Mouse (Mus musculus) lung, adult 2 months (tissue): ENCODE results near the gene Kdsr. TPM values are rescaled to one million over a fixed set of nuclear protein-coding genes. Genes with fewer than 3 reads are reported as not detected.

Source experiments
- DNase-seq: peaks from one replicate; pipeline ENCODE4 v3.0.0; 2022
- H3K4me1 ChIP-seq: fragments of 200-500 bp; 2 replicates; pipeline ENCODE4 v1.6.1; 2011; ENCODE audit warnings: low read length; ENCODE audit not compliant: control insufficient read depth, insufficient read depth
- H3K4me3 ChIP-seq: fragments of 200-500 bp; replicated peaks from 2 replicates; pipeline ENCODE3; 2011; ENCODE audit warnings: low read depth, mild to moderate bottlenecking, control low read depth, low read length; ENCODE audit errors: extremely low read depth
- CTCF ChIP-seq: fragments of 200-500 bp; IDR thresholded peaks from 2 replicates; pipeline ENCODE4 v1.5.1; 2011; ENCODE audit warnings: mild to moderate bottlenecking, low read length, control low read depth; ENCODE audit not compliant: insufficient read depth
- POLR2A ChIP-seq: fragments of 200-500 bp; IDR thresholded peaks from 2 replicates; pipeline ENCODE4 v1.6.1; 2011; ENCODE audit warnings: low read depth, mild to moderate bottlenecking, control low read depth, low read length, borderline replicate concordance; ENCODE audit errors: extremely low read depth
- WGBS: fragments of 180-500 bp; shearing (Covaris S2); methylation state at CpG from one replicate; pipeline ENCODE4 v1.1.7; 2018; 5-methylcytosine and 5-hydroxymethylcytosine counted together
- polyA plus RNA-seq: library from polyadenylated mRNA; depleted of rRNA; stranded (reverse); fragments of >200 nt; gene quantifications from 2 replicates; pipeline ENCODE4 v1.2.3, GENCODE M21; 2012; rRNA removed

Gene Kdsr
- 10.0 and 23.5 TPM in 2 replicates for polyA plus RNA-seq

DNA sequence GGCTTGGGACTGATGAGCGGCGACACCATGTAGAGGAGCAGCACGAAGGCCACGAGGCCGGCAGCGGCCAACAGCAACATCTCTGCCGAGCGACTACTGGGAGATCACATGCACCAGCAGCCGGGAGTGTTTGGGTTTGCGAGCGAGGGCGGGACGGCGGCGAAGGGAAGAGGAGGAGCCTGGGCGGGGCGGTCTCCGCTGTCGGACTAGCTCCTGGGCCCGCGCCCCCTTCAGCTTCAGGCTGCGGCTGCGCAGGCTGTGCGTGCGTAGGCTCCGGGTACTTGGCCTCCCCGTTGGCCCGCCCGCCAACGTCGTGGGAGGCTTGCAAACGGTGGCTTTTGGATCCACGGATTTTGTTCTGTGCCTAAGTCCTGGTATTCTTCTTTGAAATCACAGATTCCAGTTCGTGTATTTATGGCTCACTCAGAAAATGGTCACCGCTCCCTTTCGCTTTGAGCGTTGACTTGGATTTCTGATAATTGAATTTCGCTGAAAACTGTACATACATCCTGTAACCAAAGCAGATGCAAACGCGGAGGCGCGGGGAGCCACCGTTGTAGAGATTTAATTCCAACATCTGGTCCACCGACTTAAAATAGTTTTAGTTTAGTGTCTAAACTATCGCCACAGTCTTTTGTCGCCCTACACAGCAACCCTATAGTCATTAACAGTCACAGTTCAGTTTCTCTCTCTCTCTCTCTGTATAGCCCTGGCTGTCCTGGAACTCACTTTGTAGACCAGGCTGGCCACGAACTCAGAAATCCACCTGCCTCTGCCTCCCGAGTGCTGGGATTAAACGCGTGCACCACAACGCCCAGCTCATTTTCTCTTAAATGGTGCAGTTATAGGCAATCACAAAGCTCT, at the start of gene Kdsr:
Gene Kdsr, minus strand, starts transcription at position 156 of the 864 bp plus-strand sequence.
- WGBS: under 1% methylated on average over 51 of the region's 51 CpGs
- peaks cover 6% of the 10 kb centered on the region for H3K4me1 ChIP-seq
- TF ChIP-seq CTCF (no peak), POLR2A (peak; percentile 97)
- peak within 1 kb of the TSS; percentile 86 for H3K4me3 ChIP-seq
- DNase-seq: peak; percentile 93

DNA sequence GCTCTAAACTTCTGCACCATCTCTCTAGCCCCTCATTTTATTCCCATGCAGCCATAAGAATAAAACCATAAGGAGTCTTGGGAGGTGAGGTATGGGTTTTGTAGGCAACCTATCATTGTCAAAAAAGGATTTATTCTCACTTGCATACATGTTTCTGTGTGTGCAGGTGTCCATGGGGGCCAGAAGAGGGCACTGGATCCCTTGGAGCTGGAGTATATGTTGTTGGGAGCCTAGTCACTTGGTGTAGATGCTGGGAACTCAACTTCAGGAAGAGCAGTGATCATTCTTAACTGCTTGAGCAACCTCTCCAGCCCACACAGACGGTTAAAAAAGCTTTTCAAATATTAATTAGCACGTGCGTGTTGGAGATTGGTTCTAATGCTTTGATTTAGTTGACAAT, 40.4 kb upstream of the Kdsr start:
- 83% methylated on average over 3 of the region's 3 CpGs for WGBS

DNA sequence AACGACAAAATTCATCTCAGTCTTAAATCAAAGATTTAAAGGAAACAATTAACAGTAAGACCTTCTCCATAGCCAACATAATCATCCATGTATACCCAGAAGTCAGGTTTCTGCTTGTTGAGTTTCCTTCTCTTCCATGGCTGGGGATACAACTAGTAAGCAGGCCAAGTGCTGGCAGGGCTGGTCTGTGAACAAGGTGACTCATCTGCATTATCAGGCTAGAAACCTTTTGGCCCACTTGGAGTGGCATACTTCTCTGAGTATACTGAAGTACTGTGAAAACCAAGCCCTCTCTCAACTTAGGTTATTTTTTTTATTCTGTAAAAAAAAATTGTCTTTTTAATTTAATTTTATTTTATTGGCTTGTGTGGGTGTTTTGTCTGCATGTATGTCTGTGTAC, 39.9 kb upstream of the Kdsr start:
- no peak for DNase-seq
- TF ChIP-seq CTCF: no peak
- TF ChIP-seq POLR2A: no peak
- 53% methylated on average over 1 of the region's 1 CpGs for WGBS
- peaks cover 5% of the 10 kb centered on the region for H3K4me1 ChIP-seq
- no peak overlapping the region for H3K4me3 ChIP-seq

More for the DNA sequence above, 40.4 kb upstream of the Kdsr start:
- Histone ChIP-seq H3K4me1 (peaks cover 5% of the 10 kb centered on the region), H3K4me3 (no peak overlapping the region)
- DNase-seq: no peak
- TF ChIP-seq POLR2A (no peak), CTCF (no peak)

DNA sequence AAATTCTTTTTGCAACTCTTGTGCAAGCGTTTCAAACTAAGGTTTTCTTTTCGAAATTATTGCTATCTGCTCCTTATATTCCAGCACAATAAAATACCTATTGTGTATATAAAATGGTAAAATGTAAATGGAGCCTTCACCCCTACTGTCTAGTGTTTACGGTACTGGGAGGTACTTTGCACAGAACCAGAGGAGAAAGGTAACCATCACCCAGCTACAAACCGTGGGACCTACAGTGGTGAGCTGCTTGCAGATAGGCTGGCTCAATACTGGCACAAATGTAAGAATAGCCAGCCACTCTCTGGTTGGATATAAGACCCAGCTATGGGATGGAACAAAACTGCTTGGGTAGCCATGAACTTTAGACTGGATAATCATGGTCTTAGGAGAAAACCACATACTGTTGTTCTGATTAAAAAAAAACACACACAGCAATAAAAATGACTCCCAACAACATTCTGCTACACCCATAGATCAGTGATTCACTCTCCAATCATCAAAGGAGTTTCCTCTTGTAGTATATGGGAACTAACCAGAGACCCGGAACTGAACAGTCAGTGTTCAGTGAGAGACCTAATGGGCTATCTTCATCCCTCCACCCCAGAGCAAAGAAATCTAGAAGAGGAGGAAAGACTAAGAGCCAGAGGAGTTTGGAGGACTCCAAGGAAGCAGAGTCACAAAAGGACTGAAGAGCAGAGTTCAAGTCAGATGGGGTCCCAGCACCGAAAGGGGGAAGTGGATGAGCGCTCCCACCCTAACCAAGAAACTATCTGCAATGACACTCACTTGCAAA, 37.7 kb upstream of the Kdsr start:
- peak overlapping the region; percentile 62 for H3K4me3 ChIP-seq
- WGBS: 58% methylated on average over 7 of the region's 7 CpGs
- TF ChIP-seq POLR2A (no peak), CTCF (no peak)
- peaks cover 5% of the 10 kb centered on the region for H3K4me1 ChIP-seq
- no peak for DNase-seq

DNA sequence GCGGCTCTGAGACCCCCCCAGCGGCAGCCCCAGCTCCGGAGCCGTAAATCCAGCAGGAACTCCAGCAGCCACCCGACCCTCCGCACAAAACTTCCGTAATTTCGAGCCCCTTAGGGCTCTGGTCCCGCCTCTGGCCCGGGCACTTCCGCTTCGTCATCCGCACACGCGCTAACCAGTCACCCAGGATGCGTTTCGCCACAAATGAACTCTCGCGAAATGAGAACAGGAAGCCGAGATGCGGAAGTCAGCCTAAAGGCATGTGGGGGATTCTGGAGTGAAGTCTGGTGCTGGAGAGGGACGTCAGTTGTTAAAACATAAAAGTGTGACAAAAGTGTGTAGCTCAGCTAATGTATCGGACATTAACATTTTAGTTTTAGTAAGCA, 37.0 kb upstream of the Kdsr start, which contains the start of gene Vps4b:
Gene Vps4b, minus strand, starts transcription at position 187 of the 383 bp plus-strand sequence.
- H3K4me1 ChIP-seq: peaks cover 5% of the 10 kb centered on the region
- under 1% methylated on average over 23 of the region's 23 CpGs for WGBS
- H3K4me3 ChIP-seq: peak within 1 kb of the TSS; percentile 76
- peak; percentile 91 for DNase-seq
- TF ChIP-seq POLR2A (peak; percentile 74; the same call in 1 of the 2 replicates), CTCF (no peak)

DNA sequence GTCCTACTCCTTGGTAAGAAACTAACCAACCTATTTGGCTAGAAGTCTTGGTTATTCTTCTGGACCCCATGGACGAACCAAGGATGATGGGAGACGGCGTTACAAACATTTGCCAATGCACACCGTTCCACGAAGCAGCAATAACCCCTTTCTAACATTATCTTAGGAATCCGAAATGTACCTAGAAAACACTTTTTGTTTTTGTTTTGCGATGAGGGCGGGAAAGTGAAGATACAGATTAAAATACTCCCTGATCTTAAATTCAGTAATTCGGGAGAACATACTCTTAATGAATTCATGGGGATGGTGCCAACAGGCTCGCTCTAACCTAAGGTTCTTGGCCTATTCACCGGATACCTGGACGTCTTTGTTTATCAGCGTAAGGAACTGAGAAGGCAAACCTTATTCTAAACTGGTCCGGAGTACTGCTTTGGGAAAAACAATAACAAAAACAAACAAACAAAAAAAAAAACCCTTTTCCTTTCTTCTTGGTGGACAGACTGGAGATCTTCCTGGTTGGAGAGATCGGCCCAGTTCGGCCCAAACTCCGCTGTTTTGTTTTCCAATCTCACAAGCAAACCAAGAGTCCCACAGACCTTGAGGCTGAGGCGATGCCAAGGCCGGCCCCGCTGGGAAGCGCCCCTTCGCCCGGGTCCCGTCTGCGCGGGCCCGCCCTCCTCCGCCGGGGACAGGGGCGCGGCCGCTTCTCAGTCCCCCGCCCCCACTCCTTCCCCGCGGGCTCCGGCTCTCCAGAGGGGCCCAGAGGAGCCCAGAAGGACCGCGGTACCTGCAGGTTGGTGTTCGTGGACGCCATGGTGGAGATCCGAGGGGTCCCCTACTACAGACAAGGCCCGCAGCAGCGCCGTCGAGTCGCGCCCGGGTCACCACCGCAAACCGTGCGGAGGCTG, 36.4 kb upstream of the Kdsr start:
- WGBS: 1% methylated on average over 51 of the region's 51 CpGs
- peaks cover 5% of the 10 kb centered on the region for H3K4me1 ChIP-seq
- H3K4me3 ChIP-seq: peak overlapping the region; percentile 76
- TF ChIP-seq POLR2A (no peak), CTCF (no peak)
- DNase-seq: no peak

DNA sequence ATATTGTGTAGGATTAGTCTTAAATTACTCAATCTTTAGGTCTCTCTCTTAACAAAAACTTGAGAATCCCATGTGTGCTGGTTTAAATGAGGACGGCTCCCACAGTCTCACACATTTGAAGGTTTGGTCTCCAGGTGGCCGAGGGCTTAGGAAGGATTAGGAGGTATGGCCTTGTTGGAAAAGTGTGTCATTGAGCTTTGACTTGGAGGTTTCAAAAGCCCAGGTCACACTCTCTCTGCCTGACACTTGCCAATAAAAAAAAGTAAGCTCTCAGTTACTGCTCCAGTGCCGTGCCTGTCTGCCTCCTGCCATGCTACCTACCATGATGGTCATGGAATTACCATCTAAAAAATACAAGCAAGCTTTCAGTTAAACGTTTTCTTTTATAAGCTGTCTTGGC, 15.4 kb upstream of the Kdsr start:
- Histone ChIP-seq H3K4me3 (no peak overlapping the region), H3K4me1 (no peaks in the 10 kb centered on the region)
- WGBS: 84% methylated on average over 4 of the region's 4 CpGs
- TF ChIP-seq POLR2A (no peak), CTCF (no peak)
- no peak for DNase-seq

DNA sequence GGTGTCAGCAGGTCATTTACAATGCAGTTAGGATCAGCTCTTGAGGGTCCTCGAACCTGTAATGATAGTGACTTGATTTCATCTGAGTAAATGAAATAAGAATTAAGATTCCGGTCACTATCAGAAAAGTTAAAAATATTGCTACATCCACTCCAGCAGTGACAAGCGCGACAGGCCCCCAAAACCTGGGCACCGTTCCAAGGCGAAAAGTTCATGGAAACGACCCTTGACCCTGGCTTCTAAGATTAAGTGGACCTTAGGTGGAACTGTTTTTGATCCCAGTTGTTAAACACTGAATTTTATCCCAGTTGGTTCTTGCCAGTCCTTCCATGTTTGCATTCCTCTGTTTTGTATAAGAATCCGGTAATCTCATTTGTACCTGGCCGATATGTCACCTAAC, 14.6 kb upstream of the Kdsr start:
- DNase-seq: no peak
- WGBS: 69% methylated on average over 9 of the region's 9 CpGs

DNA sequence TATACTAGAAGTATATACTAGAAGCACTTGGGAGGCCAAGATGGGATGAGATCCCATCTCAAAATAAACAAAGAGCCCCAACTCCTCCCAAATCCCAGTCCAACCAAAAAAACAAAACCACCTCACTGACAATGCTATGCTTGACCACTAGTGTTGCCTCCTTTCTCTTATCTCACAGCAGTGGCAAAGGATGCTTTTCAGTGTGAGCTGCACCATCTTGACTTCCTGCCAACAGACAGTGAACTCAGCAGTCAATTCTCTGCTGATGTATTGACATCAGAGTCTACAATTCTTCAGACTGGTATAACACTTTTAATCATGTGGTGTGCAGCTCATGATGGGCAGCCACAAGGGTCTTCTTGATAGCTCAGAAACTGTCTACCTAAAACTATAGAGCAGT, 9.2 kb upstream of the Kdsr start:
- H3K4me1 ChIP-seq: no peaks in the 10 kb centered on the region
- H3K4me3 ChIP-seq: no peak overlapping the region
- TF ChIP-seq POLR2A: no peak
- no peak for TF ChIP-seq CTCF
- no peak for DNase-seq

More for the DNA sequence above, 14.6 kb upstream of the Kdsr start:
- H3K4me1 ChIP-seq: no peaks in the 10 kb centered on the region
- H3K4me3 ChIP-seq: no peak overlapping the region
- TF ChIP-seq POLR2A (no peak), CTCF (no peak)
